Mouse (Mus musculus): ENCODE results near the gene Hemk1. TPM values are rescaled to one million over a fixed set of nuclear protein-coding genes. Genes with fewer than 3 reads are reported as not detected.

Gene Hemk1
- polyA plus RNA-seq, 1 experiment from 2014 or later: 9.9 TPM

DNA sequence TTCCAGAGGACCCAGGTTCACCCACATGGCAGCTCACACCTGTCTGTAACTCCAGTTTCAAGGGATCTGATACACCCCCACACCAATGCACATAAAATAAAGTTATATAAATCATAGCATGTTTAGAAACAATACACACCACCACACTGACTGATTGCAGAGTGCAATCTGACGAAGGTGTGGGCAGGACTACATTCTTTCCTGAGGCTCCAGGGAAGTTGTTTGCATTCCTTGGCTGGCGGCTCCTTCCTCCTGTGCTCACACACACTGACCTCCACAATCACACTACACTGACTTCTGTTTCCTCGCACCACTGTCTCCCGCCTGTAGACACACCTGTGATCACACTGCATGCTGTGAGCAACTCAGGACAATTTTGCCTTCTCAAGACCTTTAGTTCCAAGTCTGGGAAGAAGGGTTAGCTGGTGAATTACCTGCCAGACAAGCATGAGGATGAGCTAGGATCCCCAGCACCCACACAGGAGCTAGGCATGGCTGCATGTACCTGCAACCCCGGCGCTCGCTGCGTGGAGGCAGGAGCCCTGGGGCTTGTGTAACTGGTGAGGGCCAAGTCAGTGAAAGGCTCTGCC is 15.6 kb downstream of the Hemk1 start:
- ATAC-seq (ENCODE audit: low FRiP score): no peak
- Histone ChIP-seq H3K27me3 (ENCODE audit: control insufficient read depth, insufficient read depth, low read length) (no peaks in the 10 kb centered on the region), H3K4me1 (ENCODE audit: control insufficient read depth, insufficient read depth, low read length) (no peaks in the 10 kb centered on the region), H3K4me2 (no peak overlapping the region), H3K4me3 (ENCODE audit: low read depth, low read length) (no peak overlapping the region), H3K9me3 (ENCODE audit: control insufficient read depth, low read length) (no peaks in the 10 kb centered on the region), H3K27ac (ENCODE audit: low read depth, low read length) (no peak overlapping the region), H3K36me3 (ENCODE audit: control insufficient read depth, insufficient read depth, low read length) (no peaks in the 10 kb centered on the region), H3K9ac (ENCODE audit: low read length) (no peak overlapping the region)
- WGBS: 82% methylated on average over 8 of the region's 8 CpGs
- DNase-seq (ENCODE audit: low spot score, missing footprints): no peak

DNA sequence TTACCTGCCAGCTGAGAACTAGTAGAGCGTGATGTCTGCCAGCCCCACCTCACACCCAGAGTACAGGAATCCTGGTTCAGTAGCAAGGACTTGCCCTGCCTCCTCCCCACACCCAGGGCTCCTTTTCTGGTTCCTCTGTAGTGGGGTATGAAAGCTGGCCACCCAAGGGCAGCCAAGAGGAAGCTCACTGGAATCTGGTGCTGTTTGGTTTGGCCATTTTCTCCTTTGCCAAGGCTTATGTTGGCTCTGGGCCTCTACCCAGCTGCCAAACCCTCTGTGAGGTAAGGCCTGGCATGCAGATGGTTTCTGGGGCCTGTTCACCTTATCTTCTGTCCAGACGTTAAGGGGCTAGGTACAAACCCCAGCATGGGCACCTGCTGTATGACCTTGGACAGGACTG is 22.4 kb downstream of the Hemk1 start:
- DNase-seq (ENCODE audit: low spot score, missing footprints) (peak; percentile 80), ATAC-seq (ENCODE audit: low FRiP score) (no peak)
- WGBS: 84% methylated on average over 2 of the region's 2 CpGs

DNA sequence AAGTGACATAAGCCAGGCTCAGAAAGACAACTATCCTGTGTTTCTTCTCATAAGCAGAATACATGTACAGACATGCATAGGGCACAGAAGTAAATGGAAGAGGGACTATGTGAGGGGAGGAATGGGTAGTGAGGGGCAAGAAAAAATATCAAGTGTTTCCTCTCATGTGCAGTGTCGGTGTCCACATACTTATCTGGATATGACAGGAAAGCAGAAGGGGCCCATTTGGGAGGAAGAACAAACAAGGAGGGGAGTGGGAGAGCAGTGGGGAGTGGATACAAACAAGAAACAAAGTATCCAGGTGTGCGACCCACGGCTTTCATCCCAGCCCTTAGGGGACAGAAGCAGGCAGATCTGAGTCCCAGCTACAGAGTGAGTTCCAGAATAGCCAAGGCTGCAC is 24.2 kb downstream of the Hemk1 start:
- H3K9me3 ChIP-seq (ENCODE audit: control insufficient read depth, low read length): no peaks in the 10 kb centered on the region
- no peaks in the 10 kb centered on the region for H3K36me3 ChIP-seq (ENCODE audit: control insufficient read depth, insufficient read depth, low read length)
- 83% methylated on average over 3 of the region's 3 CpGs for WGBS

More for the DNA sequence above, 22.4 kb downstream of the Hemk1 start:
- H3K4me2 ChIP-seq: no peak overlapping the region
- no peaks in the 10 kb centered on the region for H3K4me1 ChIP-seq (ENCODE audit: control insufficient read depth, insufficient read depth, low read length)
- H3K27ac ChIP-seq (ENCODE audit: low read depth, low read length): no peak overlapping the region
- H3K27me3 ChIP-seq (ENCODE audit: control insufficient read depth, insufficient read depth, low read length): no peaks in the 10 kb centered on the region
- H3K4me3 ChIP-seq (ENCODE audit: low read depth, low read length): no peak overlapping the region
- no peaks in the 10 kb centered on the region for H3K9me3 ChIP-seq (ENCODE audit: control insufficient read depth, low read length)
- H3K36me3 ChIP-seq (ENCODE audit: control insufficient read depth, insufficient read depth, low read length): no peaks in the 10 kb centered on the region
- no peak overlapping the region for H3K9ac ChIP-seq (ENCODE audit: low read length)

DNA sequence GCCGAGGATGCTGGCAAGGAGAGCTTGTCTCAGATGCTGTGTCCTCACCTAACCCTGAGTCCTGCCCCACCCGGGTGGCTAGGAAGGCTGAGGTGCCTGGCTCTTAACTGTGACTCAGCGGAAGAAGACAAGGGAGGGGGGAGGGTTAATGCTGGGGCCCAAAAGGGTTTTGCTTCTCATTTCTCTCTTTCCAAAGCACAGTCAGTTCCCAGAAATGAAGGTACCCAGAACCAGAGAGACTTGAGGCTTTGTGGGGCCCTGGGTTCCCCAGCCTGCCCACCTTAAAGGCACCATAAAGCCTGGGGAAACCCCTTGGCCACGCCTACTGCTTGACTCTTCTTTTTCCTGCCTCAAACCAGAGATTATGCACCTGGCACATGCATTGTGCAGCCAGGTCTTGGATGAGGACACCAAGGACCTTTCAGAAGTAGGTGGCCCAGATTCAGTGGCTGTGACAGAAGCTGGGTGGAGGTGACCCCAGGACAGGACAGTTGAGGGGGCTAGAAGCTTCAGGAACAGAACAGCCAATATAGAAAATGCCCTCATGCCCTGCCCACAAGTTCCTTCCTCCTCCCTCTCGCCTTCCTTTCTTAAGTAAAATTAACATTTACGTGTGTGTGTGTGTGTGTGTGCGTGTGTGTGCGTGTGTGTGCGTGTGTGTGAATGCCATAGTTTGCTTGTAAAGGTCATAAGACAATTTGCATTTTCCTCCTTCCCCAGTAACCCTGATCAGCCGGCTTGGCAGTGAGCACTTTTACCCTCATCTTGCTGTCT is 25.2 kb downstream of the Hemk1 start:
- Histone ChIP-seq H3K4me3 (ENCODE audit: low read depth, low read length) (no peak overlapping the region), H3K4me1 (ENCODE audit: control insufficient read depth, insufficient read depth, low read length) (no peaks in the 10 kb centered on the region), H3K36me3 (ENCODE audit: control insufficient read depth, insufficient read depth, low read length) (no peaks in the 10 kb centered on the region), H3K27me3 (ENCODE audit: control insufficient read depth, insufficient read depth, low read length) (no peaks in the 10 kb centered on the region), H3K4me2 (no peak overlapping the region), H3K9ac (ENCODE audit: low read length) (no peak overlapping the region), H3K27ac (ENCODE audit: low read depth, low read length) (no peak overlapping the region), H3K9me3 (ENCODE audit: control insufficient read depth, low read length) (no peaks in the 10 kb centered on the region)
- ATAC-seq (ENCODE audit: low FRiP score) (no peak), DNase-seq (ENCODE audit: low spot score, missing footprints) (peak; percentile 54)
- WGBS: 72% methylated on average over 10 of the region's 10 CpGs

More for the DNA sequence above, 24.2 kb downstream of the Hemk1 start:
- ATAC-seq (ENCODE audit: low FRiP score): no peak
- DNase-seq (ENCODE audit: low spot score, missing footprints): peak; percentile 10
- Histone ChIP-seq H3K4me1 (ENCODE audit: control insufficient read depth, insufficient read depth, low read length) (no peaks in the 10 kb centered on the region), H3K4me2 (no peak overlapping the region), H3K27ac (ENCODE audit: low read depth, low read length) (no peak overlapping the region), H3K27me3 (ENCODE audit: control insufficient read depth, insufficient read depth, low read length) (no peaks in the 10 kb centered on the region), H3K9ac (ENCODE audit: low read length) (no peak overlapping the region), H3K4me3 (ENCODE audit: low read depth, low read length) (no peak overlapping the region)

DNA sequence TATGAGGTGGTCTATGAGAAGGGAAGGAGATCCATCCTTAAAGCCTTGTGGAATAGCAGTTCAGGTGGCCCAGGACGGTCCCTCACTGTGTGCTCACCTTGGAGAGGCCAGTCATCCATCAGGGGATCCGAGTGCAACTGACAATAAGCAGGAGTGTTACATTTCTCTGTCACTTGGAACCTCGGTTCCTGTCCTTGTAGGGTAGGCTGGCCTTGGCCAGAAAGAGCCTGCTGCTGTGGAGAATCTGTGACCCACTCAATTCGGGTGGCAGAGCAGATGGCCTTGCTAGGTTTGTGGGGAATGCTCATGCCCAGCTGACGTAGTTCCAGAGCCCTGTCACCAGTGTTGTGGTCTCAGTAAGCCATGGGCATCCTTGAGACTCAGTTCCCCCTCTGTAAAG is 28.6 kb downstream of the Hemk1 start:
- Histone ChIP-seq H3K4me2 (no peak overlapping the region), H3K9ac (ENCODE audit: low read length) (no peak overlapping the region), H3K27ac (ENCODE audit: low read depth, low read length) (no peak overlapping the region), H3K4me3 (ENCODE audit: low read depth, low read length) (no peak overlapping the region), H3K27me3 (ENCODE audit: control insufficient read depth, insufficient read depth, low read length) (no peaks in the 10 kb centered on the region), H3K4me1 (ENCODE audit: control insufficient read depth, insufficient read depth, low read length) (no peaks in the 10 kb centered on the region), H3K9me3 (ENCODE audit: control insufficient read depth, low read length) (no peaks in the 10 kb centered on the region), H3K36me3 (ENCODE audit: control insufficient read depth, insufficient read depth, low read length) (no peaks in the 10 kb centered on the region)
- DNase-seq (ENCODE audit: low spot score, missing footprints): no peak
- WGBS: 80% methylated on average over 5 of the region's 5 CpGs
- no peak for ATAC-seq (ENCODE audit: low FRiP score)

DNA sequence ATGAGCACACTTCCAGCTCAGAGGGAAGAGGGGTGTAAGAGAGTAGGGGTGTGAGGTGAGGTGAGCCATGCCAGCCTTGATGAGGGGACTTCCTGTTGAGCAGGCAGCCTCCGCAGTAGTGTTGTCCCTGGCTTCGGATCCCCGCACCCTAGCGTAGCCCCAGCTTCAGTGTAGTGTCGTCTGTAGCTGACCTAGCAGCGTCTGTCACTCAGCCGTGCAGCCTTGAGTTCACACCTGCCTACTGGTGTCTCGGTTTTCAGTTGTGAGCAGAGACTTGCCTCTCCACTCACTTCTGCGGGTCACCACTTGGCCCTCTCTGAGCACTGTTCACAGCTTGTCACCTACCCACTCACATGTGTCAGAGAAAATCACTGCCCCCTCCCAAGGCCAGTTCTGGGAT is 29.0 kb downstream of the Hemk1 start:
- Histone ChIP-seq H3K36me3 (ENCODE audit: control insufficient read depth, insufficient read depth, low read length) (no peaks in the 10 kb centered on the region), H3K4me1 (ENCODE audit: control insufficient read depth, insufficient read depth, low read length) (no peaks in the 10 kb centered on the region), H3K9ac (ENCODE audit: low read length) (no peak overlapping the region), H3K9me3 (ENCODE audit: control insufficient read depth, low read length) (no peaks in the 10 kb centered on the region), H3K27ac (ENCODE audit: low read depth, low read length) (no peak overlapping the region), H3K4me2 (no peak overlapping the region), H3K4me3 (ENCODE audit: low read depth, low read length) (no peak overlapping the region), H3K27me3 (ENCODE audit: control insufficient read depth, insufficient read depth, low read length) (no peaks in the 10 kb centered on the region)
- WGBS: 82% methylated on average over 9 of the region's 9 CpGs
- ATAC-seq (ENCODE audit: low FRiP score) (no peak), DNase-seq (ENCODE audit: low spot score, missing footprints) (peak; percentile 21)

DNA sequence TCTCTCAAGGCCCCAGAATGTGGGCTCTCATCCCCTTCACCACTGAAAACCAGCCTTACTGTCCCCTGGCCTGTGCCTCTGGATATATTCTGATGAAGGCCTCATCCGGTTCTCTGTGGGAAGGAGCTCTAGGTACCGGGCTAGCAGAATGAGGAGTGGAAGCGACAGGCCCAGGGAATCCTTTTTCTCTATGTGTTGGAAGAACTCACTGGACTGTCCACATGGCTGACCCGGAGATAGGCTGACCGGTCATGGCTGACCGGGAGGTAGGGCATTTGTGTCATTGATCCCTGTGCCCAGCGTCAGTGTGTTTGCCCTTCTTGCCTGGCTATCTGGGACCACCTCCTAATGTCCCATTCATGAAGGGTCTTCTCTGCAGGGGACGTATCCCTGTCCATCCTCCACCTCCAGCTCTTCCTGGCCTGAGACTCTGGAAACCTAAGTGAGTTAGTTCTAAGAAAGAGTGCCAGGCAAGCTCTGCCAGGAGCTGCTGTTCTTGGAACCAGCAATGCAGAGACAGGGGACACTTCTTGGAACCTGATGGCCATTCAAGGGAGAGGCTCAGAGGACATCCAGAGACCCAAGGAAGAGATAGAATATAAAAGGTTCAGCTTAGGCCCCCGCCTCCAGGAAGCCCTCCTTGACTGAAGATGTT is 29.7 kb downstream of the Hemk1 start:
- Histone ChIP-seq H3K9ac (ENCODE audit: low read length) (no peak overlapping the region), H3K4me1 (ENCODE audit: control insufficient read depth, insufficient read depth, low read length) (no peaks in the 10 kb centered on the region), H3K4me2 (no peak overlapping the region), H3K4me3 (ENCODE audit: low read depth, low read length) (no peak overlapping the region), H3K27me3 (ENCODE audit: control insufficient read depth, insufficient read depth, low read length) (no peaks in the 10 kb centered on the region), H3K27ac (ENCODE audit: low read depth, low read length) (no peak overlapping the region), H3K9me3 (ENCODE audit: control insufficient read depth, low read length) (no peaks in the 10 kb centered on the region), H3K36me3 (ENCODE audit: control insufficient read depth, insufficient read depth, low read length) (no peaks in the 10 kb centered on the region)
- WGBS: 80% methylated on average over 9 of the region's 9 CpGs
- DNase-seq (ENCODE audit: low spot score, missing footprints): peak; percentile 69
- no peak for ATAC-seq (ENCODE audit: low FRiP score)

DNA sequence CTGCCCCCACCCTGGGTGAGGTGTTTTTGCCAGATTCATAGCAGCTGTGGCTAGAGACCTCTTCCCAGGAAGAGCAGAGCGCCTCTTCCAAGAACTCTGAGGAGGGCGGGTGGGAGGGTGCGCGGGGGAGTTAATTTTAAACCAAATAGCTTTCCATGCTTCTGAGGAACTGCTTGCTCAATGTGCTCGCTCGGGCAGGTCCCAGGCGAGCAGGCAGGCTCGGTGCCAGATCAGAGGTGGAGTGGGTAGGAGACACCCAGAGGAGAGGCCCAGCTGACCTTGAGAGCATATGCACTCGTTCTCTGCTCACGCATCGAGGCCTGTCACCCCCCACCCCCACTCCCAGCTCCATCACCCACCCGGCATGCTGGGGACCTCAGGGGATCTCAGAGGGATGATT is 30.3 kb downstream of the Hemk1 start:
- no peaks in the 10 kb centered on the region for H3K9me3 ChIP-seq (ENCODE audit: control insufficient read depth, low read length)
- H3K27me3 ChIP-seq (ENCODE audit: control insufficient read depth, insufficient read depth, low read length): no peaks in the 10 kb centered on the region
- H3K4me2 ChIP-seq: no peak overlapping the region
- H3K36me3 ChIP-seq (ENCODE audit: control insufficient read depth, insufficient read depth, low read length): no peaks in the 10 kb centered on the region
- H3K27ac ChIP-seq (ENCODE audit: low read depth, low read length): no peak overlapping the region
- DNase-seq (ENCODE audit: low spot score, missing footprints) (no peak), ATAC-seq (ENCODE audit: low FRiP score) (no peak)
- no peak overlapping the region for H3K4me3 ChIP-seq (ENCODE audit: low read depth, low read length)
- H3K9ac ChIP-seq (ENCODE audit: low read length): no peak overlapping the region
- H3K4me1 ChIP-seq (ENCODE audit: control insufficient read depth, insufficient read depth, low read length): no peaks in the 10 kb centered on the region
- WGBS: 84% methylated on average over 12 of the region's 12 CpGs

All from midbrain, embryonic 11.5 days (tissue).